Mouse (Mus musculus) liver, adult 2 months (tissue): ENCODE data around the gene Kat8.

Experiments used
- CTCF ChIP-seq: fragments of 200-500 bp; IDR thresholded peaks from 2 replicates; pipeline ENCODE4 v1.5.1; 2011; ENCODE audit warnings: low read depth, low read length, control low read depth
- POLR2A ChIP-seq: fragments of 200-500 bp; IDR thresholded peaks from 2 replicates; pipeline ENCODE4 v1.6.1; 2011; ENCODE audit warnings: low read length, control low read depth; ENCODE audit not compliant: insufficient read depth; ENCODE audit errors: extremely low read depth

DNA sequence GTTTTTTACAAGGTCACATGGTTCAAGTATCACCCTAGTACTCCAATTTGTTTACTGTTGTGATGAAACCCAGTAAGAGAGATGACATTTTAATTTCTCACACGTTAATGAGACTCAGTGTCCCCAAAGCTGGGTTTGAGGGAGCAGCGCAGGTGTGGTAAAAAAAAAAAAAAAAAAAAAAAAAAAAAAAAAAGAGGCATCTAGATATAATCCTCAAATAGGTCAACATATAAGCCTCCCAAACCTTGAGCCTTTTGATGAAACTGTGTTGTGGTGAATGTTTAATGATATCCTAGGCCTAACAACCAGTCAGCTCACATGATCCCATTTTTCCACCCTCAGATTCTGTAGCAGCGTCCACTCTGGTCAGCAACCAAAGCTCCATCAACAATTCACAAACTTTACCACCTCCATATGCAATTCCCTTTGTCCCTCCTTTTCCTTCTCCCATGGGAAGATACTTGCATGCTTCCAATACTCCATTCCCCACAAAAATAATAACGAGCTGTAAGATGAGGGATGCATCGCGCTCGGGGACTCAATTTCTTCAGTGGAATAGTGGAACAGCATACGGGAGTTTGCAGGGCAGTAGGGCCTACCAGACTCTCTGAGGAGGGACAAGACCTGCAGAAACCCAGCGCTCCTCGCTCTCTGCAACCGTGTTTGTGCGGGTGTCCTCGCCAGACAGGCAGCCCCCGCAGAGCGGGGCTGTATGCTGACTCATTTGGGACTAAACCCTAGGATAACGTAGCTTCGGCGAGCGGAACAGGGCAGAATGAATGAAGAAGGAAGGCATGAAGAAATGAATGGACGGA is 37.3 kb upstream of the Kat8 start:
- no peak for TF ChIP-seq POLR2A
- no peak for TF ChIP-seq CTCF
